Mouse (Mus musculus) left cerebral cortex, adult 2 months (tissue): ENCODE data around the gene Nat14. TPM values are rescaled to one million over a fixed set of nuclear protein-coding genes. Genes with fewer than 3 reads are reported as not detected.

Source experiments
- DNase-seq, 2 experiments: peaks; one replicate each; pipeline ENCODE4 v3.0.0; 2021 to 2022; ENCODE audit warnings: low spot score in 2 of 2, mixed read lengths in 1 of 2; ENCODE audit errors: extremely low spot score in 1 of 2
- H3K27ac ChIP-seq: fragments of 200-600 bp; 2 replicates; pipeline ENCODE4 v1.8.1; 2022
- H3K4me3 ChIP-seq: fragments of 200-600 bp; 2 replicates; pipeline ENCODE4 v1.8.1; 2022
- CTCF ChIP-seq: fragments of 200-600 bp; IDR thresholded peaks from 2 replicates; pipeline ENCODE4 v1.8.1; 2022; ENCODE audit warnings: antibody characterized with exemption, mild to moderate bottlenecking, moderate library complexity
- intact Hi-C: fragments of 180-260 bp; cut with DNase I; formaldehyde crosslinking; loops from one replicate; pipeline ENCODE4 v1.15.1; 2025
- total RNA-seq, 2 experiments: library from RNA; stranded (reverse); gene quantifications; 2 replicates each; pipeline ENCODE4 v1.2.3; 2021

Gene Nat14
- total RNA-seq, 2 experiments from 2014 or later = 99.7 to 109 TPM

DNA sequence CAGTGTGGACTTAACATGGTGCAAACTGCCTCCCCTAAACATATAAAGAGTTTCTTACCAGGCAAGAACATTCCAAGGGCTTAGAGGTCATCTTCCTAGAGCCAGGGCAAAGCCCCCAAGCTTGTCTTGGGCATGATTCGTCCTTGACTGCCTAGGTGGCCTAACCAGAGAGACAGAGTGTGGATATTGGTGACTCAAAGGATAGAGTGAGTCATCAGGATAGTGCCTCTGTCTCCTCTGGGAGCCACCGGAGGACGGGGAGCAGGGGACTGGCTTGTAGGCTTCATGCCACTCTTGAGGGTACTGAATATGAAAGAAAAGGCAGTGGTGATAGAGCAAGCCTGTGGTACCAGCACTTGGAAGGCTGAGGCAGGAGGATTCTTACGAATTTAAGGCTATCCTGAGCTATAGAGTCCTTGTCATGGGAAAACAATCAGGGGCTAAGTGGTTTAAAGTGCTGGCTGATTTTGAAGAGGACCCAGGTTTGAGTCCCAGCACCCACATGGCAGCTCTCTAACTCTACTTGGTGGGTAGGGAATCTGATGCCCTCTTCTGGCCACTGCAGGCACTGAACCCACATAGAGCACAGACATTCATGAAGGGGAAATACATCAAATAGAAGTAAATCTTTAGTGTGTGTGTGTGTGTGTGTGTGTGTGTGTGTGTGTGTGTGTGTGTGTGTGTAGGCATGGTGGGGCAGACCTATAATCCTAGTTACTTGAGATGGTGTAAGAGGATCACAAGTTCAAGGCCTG lies 12.5 kb downstream of the Nat14 start:
- intact Hi-C loops = no loop called here
- DNase-seq = no peak
- H3K4me3 ChIP-seq = no peak overlapping the region
- H3K27ac ChIP-seq = no peak overlapping the region
- peak; percentile 5; the same call in 1 of the 2 replicates for TF ChIP-seq CTCF

- DNase-seq = no peak
- intact Hi-C loops = no loop called here
Measured at GRCm38 (mm10) chr7:4936832-4937231, 15.0 kb downstream of the Nat14 start.

GRCm38 (mm10) chr7:4937392-4937791 lies 15.6 kb downstream of the Nat14 start:
- DNase-seq = no peak
- TF ChIP-seq CTCF = no peak
- Histone ChIP-seq H3K27ac (no peak overlapping the region), H3K4me3 (no peak overlapping the region)
- intact Hi-C loops = no loop called here

More at GRCm38 (mm10) chr7:4936832-4937231, 15.0 kb downstream of the Nat14 start:
- H3K27ac ChIP-seq = no peak overlapping the region
- TF ChIP-seq CTCF = no peak
- no peak overlapping the region for H3K4me3 ChIP-seq

DNA sequence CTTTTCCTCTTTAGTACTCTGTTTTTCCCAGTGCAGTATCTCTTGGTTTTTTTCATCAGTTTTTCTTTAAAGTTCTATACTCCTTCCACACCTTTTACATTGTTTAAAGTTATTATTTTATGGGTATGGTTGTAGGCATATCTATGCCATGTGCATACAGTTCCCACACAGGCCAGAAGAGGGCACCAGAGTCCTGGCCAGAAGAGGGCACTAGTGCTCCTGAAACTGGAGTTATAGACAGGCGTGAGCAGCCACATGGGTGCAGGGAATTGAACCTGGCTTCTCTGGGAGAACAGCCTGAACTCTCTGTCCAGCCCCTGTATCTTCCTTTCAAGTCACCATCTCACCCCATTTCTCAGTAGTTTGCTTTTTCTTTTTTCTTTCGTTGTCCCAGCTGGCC lies 16.6 kb downstream of the Nat14 start:
- peak; percentile 92 for TF ChIP-seq CTCF
- Histone ChIP-seq H3K4me3 (no peak overlapping the region), H3K27ac (no peak overlapping the region)
- intact Hi-C loops = loop anchor here (2.0 kb wide), 1 partner anchor 72 kb away; no protein-coding TSS in a partner anchor
- peak; percentile 52 to 68 for DNase-seq

GRCm38 (mm10) chr7:4940068-4940479 lies 18.2 kb downstream of the Nat14 start:
- Histone ChIP-seq H3K27ac (no peak overlapping the region), H3K4me3 (no peak overlapping the region)
- peak; percentile 85 for TF ChIP-seq CTCF
- intact Hi-C loops = loop anchor here (1.0 to 5.0 kb wide), 3 partner anchors 29 to 383 kb away; partner anchors contain the start of gene Zfp579
- peak; percentile 74 to 81 for DNase-seq

- DNase-seq = no peak
- intact Hi-C loops = loop anchor here (1.0 to 5.0 kb wide), 4 partner anchors 22 to 385 kb away; partner anchors contain the start of genes Sbk2 and Zfp579
- no peak overlapping the region for H3K4me3 ChIP-seq
- no peak for TF ChIP-seq CTCF
- H3K27ac ChIP-seq = no peak overlapping the region
Measured at GRCm38 (mm10) chr7:4942673-4943072, 20.8 kb downstream of the Nat14 start.

DNA sequence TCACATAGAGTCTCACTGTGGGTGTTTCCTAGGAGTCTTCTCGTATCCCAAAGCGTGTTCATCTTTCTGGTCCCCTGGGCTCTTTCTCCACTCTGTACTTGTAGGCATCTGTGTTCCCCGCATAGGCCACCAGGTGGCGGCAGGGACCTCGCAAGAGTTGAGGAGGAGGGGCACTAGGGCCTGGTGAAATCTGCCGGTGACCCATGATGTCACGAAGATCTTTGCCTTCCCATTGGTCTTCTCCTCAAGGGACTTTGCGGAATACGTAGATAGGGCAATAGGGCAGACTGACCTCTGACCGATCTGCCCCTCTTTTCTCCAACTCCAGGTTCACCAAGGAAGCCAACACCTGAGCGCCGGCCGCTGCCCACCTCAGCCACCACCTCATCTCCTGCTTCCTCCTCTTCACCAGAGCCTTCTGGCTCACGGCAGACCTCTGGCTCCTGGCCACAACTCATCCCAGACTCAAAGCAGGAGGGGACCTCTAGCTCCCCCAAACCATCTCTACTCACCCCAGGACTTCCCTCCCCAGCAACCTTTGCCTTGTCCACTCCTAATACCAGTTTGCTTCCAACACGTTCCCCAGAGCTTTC lies 21.5 kb downstream of the Nat14 start:
- peak overlapping the region; percentile 49 for H3K4me3 ChIP-seq
- TF ChIP-seq CTCF = peak; percentile 98
- peak overlapping the region; percentile 70 for H3K27ac ChIP-seq
- DNase-seq = peak; percentile 90 to 93
- intact Hi-C loops = loop anchor here (1.0 to 5.0 kb wide), 4 partner anchors 21 to 386 kb away; partner anchors contain the start of genes Sbk2 and Zfp579

DNA sequence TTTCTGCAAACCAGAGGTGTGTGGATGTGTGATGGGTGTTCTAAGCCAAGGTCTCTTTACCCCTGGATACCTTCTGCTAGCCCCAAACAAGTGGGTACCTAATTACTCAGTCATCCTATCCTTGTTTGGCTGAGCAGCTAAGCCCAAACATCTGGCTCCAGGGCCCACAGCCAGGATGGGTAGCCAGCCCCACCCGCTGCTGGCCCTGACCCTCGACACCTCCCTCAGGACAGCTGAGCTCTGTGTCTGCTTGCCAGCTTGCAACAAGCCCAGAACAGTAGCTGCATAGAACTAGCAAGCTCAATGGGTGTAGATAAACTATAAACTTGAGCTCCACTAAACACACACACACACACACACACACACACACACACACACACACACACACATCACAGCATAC lies 26.0 kb downstream of the Nat14 start:
- TF ChIP-seq CTCF = no peak
- no peak overlapping the region for H3K27ac ChIP-seq
- DNase-seq = no peak
- intact Hi-C loops = no loop called here
- no peak overlapping the region for H3K4me3 ChIP-seq

- TF ChIP-seq CTCF = no peak
- H3K27ac ChIP-seq = no peak overlapping the region
- DNase-seq = no peak
- intact Hi-C loops = no loop called here
- no peak overlapping the region for H3K4me3 ChIP-seq
Measured at GRCm38 (mm10) chr7:4948386-4948785, 26.6 kb downstream of the Nat14 start.

DNA sequence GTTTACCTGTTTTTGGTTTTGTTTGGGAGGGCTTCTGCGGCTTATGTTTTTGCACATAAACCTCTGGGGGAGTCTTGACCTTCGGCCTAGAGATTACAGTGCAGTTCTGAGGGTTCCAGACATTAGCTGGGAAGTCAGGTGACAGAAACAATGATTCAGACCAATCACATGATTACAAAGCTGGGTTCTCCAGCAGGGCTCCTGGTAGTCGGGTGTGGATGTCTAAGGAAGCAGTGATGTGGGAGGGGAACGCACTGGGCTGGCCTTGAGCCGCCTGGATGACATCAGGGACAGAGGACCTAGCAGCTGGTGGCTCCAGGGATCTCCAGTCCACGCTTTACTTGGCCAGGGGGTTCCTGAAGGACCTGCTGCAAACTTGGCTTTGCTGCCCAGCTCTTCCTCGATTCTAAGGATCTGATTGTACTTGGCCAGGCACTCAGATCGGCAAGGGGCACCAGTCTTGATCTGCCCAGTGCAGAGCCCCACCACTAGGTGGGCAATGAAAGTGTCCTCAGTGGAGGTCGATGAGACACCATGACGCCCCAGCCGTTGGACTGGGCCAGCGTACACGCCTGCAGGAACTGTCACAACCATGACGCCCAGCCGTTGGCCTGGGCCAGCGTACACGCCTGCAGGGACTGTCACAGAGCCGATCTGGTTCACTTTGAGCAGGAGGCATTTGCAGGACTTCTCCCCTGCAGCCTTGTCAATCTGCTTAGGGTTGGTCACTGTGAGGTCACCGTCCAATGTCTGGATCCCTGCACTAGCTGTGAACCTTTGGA lies 28.9 kb downstream of the Nat14 start:
- intact Hi-C loops = no loop called here
- no peak for DNase-seq
- H3K27ac ChIP-seq = no peak overlapping the region
- TF ChIP-seq CTCF = no peak
- no peak overlapping the region for H3K4me3 ChIP-seq

- no peak for TF ChIP-seq CTCF
- no peak for DNase-seq
- H3K4me3 ChIP-seq = no peak overlapping the region
- intact Hi-C loops = no loop called here
- no peak overlapping the region for H3K27ac ChIP-seq
Measured at GRCm38 (mm10) chr7:4953815-4954445, 32.1 kb downstream of the Nat14 start.
